Mouse (Mus musculus): Measurements from ENCODE around the gene Prkn. TPM values are rescaled to one million over a fixed set of nuclear protein-coding genes. Genes with fewer than 3 reads are reported as not detected.

The Prkn gene
- polyA plus RNA-seq, 1 experiment: 1.00 TPM

DNA sequence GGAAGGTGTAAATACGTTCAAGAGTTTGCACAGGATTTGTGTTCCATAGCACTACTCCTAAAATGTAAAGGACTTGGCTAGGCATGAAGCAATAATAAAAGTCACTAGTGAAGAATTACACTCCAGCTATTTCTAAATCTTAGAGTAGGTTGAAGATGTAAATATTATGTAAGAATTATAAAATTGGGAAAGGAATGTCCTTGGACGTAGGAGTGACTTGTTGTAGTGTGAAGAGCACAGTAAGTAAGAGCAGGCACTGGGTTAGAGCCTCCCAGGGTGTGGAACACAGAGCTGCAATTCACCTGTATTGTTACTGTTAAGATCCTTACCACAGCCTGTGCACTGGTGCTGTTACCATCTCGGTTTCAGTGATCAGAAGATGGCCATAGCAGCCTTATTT lies 450.0 kb downstream of the Prkn start:
- TF ChIP-seq GATA1 (IDR thresholded peaks at IDR 0.05; ENCODE audit: borderline replicate concordance, low read length) (no peak), FLI1 (IDR thresholded peaks at IDR 0.05; ENCODE audit: low read length) (no peak)
- H3K27me3 ChIP-seq (replicated peaks): no peaks in the 10 kb centered on the region
- H3K4me1 ChIP-seq: no peaks in the 10 kb centered on the region
- no peak overlapping the region for H3K4me3 ChIP-seq (replicated peaks)
- H3K9me3 ChIP-seq: peaks cover 8% of the 10 kb centered on the region
- H3K36me3 ChIP-seq (replicated peaks; ENCODE audit: low read length): no peaks in the 10 kb centered on the region

DNA sequence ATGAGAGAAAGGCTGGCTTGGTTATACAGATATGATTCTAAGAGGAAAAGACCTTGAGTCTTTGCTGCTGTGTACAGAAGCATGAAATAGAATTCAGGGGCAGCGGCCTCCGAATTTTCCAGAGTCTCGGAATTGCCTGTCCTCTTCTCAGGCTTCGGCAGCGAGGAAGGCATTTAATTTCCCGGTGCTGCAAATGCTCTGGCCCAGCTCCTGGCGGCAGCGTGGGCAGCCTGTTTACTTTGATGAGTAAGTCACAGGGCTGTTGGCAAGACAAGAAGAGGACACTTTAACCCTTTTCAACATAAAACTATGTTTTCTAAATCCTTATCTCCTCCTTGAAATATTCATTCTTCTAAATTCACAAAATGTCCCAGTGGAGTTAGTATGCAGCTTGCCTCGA lies 462.9 kb downstream of the Prkn start:
- Histone ChIP-seq H3K27me3 (replicated peaks) (no peaks in the 10 kb centered on the region), H3K36me3 (replicated peaks; ENCODE audit: low read length) (no peaks in the 10 kb centered on the region), H3K9me3 (peaks cover 44% of the 10 kb centered on the region), H3K4me1 (no peaks in the 10 kb centered on the region), H3K4me3 (replicated peaks) (no peak overlapping the region)
- TF ChIP-seq FLI1 (IDR thresholded peaks at IDR 0.05; ENCODE audit: low read length) (no peak), GATA1 (IDR thresholded peaks at IDR 0.05; ENCODE audit: borderline replicate concordance, low read length) (no peak)

DNA sequence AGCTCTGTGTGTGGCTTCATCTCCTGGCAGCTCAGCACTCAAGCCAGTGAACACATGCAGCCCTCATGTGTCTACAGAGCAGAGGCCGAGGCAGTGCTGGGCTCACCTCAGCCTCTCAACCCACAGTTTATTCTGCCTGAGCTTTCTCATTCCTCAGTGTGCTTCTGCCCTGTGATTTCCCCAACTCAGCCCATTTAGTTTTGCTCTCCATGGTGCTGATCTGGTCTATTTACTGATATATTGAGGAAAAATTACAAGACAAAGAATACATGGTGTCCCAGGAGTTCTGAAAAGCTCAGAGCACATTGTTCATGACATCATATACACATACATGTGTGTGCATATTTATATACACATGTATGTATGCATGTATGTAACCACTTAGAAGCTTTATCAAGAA lies 469.7 kb downstream of the Prkn start:
- H3K27me3 ChIP-seq (replicated peaks): no peaks in the 10 kb centered on the region
- H3K4me3 ChIP-seq (replicated peaks): no peak overlapping the region
- TF ChIP-seq FLI1 (IDR thresholded peaks at IDR 0.05; ENCODE audit: low read length) (no peak), GATA1 (IDR thresholded peaks at IDR 0.05; ENCODE audit: borderline replicate concordance, low read length) (no peak)
- no peaks in the 10 kb centered on the region for H3K36me3 ChIP-seq (replicated peaks; ENCODE audit: low read length)
- no peaks in the 10 kb centered on the region for H3K4me1 ChIP-seq
- peaks cover 12% of the 10 kb centered on the region for H3K9me3 ChIP-seq

DNA sequence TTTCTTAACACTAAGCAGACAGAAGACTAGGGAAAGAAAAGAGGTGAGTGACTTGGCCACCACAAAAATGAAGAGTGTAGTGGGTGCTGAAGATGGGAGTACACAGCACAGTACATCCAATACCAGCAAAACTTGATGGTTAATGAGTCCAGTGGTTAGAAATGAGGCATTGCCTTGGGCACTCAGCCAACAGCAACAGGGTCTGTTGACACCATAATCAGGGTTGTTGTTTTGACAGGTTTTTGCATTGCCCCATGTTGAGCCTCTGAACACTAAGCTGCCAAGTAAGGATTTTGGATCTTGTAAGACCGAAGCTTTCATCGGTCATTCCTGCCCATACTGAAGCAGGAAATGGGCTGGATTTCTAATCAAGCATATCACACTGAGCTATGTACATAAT lies 474.0 kb downstream of the Prkn start:
- H3K4me1 ChIP-seq: no peaks in the 10 kb centered on the region
- no peaks in the 10 kb centered on the region for H3K27me3 ChIP-seq (replicated peaks)
- peaks cover 16% of the 10 kb centered on the region for H3K9me3 ChIP-seq
- TF ChIP-seq FLI1 (IDR thresholded peaks at IDR 0.05; ENCODE audit: low read length) (no peak), GATA1 (IDR thresholded peaks at IDR 0.05; ENCODE audit: borderline replicate concordance, low read length) (no peak)
- no peaks in the 10 kb centered on the region for H3K36me3 ChIP-seq (replicated peaks; ENCODE audit: low read length)
- no peak overlapping the region for H3K4me3 ChIP-seq (replicated peaks)

DNA sequence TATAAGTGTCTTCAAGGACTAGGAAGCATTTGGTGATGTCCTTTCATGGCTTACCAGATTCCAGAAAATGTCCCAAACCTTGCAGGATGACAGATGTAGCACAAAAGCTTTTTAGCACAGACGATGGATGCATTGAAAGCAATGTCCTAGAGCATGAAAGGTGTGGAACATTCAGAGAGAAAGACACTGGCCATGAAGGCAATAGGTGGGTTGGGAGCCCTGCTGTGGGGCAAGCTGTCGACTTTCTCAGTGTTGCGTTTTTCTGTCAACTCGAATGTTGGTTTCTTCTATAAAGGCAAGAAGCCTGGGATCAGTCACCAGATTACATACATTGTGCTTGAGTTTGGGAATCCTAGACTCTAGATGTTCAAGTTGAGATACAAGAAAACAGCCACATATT lies 475.5 kb downstream of the Prkn start:
- Histone ChIP-seq H3K4me1 (no peaks in the 10 kb centered on the region), H3K36me3 (replicated peaks; ENCODE audit: low read length) (no peaks in the 10 kb centered on the region), H3K4me3 (replicated peaks) (no peak overlapping the region), H3K27me3 (replicated peaks) (no peaks in the 10 kb centered on the region), H3K9me3 (peaks cover 23% of the 10 kb centered on the region)
- TF ChIP-seq FLI1 (IDR thresholded peaks at IDR 0.05; ENCODE audit: low read length) (no peak), GATA1 (IDR thresholded peaks at IDR 0.05; ENCODE audit: borderline replicate concordance, low read length) (no peak)

DNA sequence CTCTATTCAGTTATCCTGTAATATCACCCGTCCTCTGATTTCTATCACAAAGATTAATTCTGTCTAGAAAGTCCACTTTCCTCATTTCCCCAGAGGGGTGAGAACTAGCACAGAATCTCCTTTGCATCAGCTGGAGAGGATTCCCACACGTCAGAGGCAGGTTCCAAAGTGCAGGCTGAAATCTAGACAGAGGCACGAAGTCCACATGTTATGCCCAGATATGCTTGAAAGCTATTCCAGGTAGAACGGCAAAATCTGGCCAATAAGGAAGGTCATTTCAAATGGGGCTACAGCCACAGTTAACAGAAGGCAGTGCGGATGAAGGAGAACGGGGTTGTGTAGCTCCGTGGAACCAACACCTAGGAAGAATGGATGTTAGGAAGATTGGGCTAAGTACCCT lies 478.8 kb downstream of the Prkn start:
- Histone ChIP-seq H3K4me1 (no peaks in the 10 kb centered on the region), H3K4me3 (replicated peaks) (no peak overlapping the region), H3K27me3 (replicated peaks) (no peaks in the 10 kb centered on the region), H3K9me3 (peaks cover 23% of the 10 kb centered on the region), H3K36me3 (replicated peaks; ENCODE audit: low read length) (no peaks in the 10 kb centered on the region)
- TF ChIP-seq FLI1 (IDR thresholded peaks at IDR 0.05; ENCODE audit: low read length) (no peak), GATA1 (IDR thresholded peaks at IDR 0.05; ENCODE audit: borderline replicate concordance, low read length) (no peak)

DNA sequence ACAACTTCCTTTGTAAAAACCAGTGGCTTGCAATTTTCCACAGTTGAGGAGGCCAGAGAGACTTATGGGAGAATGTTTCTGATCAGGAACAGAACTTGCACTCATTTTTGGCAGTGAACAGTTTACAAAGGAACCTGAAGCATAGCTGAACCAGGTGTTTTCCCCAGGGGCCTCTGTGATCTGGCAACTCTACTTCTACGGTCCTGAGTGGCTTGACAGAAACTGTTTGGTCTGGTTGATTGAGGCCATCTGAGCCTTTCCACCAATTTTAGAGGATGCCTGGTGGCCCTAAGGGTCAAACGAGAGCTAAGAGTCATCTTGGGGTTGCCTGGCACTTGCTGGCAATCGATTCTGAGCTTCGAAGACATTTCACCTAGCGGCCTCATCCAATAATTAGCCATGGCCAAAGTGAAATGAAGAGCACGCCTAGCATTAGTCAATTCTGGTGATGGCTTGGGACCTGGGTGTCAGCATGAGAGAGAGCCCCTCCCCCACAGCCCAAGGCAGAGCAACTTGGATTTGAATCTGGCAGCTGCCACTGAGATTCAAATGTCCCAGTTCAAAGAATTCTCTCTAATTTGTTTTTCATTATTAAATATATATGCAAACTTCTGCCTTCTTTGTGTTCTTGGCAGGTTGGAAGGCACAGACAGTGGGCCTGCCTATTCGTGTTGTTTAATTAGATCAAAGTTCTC lies 479.6 kb downstream of the Prkn start:
- H3K27me3 ChIP-seq (replicated peaks): no peaks in the 10 kb centered on the region
- no peaks in the 10 kb centered on the region for H3K36me3 ChIP-seq (replicated peaks; ENCODE audit: low read length)
- H3K9me3 ChIP-seq: peaks cover 20% of the 10 kb centered on the region
- H3K4me1 ChIP-seq: no peaks in the 10 kb centered on the region
- no peak overlapping the region for H3K4me3 ChIP-seq (replicated peaks)
- no peak for TF ChIP-seq FLI1 (IDR thresholded peaks at IDR 0.05; ENCODE audit: low read length)
- TF ChIP-seq GATA1 (IDR thresholded peaks at IDR 0.05; ENCODE audit: borderline replicate concordance, low read length): no peak

DNA sequence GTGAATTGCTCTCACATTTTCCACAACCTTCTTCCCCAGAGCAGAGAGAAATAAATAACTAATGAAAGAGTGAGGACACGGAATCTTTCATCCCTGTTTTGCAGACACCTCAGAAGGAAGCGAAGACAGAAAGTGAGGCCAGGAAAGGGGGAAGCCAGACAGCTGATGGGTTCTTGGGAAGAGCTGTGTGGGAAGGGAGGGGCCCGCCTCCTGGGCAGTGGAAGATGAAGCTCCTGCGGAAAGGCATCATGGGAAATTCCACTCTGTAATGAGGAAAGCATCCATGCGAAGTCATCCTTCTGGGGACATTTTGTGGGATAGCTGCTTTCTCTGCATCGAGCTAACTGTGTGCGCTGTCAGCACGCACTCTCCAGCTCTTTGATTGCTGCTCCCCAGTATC lies 491.9 kb downstream of the Prkn start:
- Histone ChIP-seq H3K27me3 (replicated peaks) (no peaks in the 10 kb centered on the region), H3K4me1 (no peaks in the 10 kb centered on the region), H3K9me3 (no peaks in the 10 kb centered on the region; the same call in 1 of the 2 replicates), H3K4me3 (replicated peaks) (no peak overlapping the region), H3K36me3 (replicated peaks; ENCODE audit: low read length) (no peaks in the 10 kb centered on the region)
- no peak for TF ChIP-seq GATA1 (IDR thresholded peaks at IDR 0.05; ENCODE audit: borderline replicate concordance, low read length)
- no peak for TF ChIP-seq FLI1 (IDR thresholded peaks at IDR 0.05; ENCODE audit: low read length)

DNA sequence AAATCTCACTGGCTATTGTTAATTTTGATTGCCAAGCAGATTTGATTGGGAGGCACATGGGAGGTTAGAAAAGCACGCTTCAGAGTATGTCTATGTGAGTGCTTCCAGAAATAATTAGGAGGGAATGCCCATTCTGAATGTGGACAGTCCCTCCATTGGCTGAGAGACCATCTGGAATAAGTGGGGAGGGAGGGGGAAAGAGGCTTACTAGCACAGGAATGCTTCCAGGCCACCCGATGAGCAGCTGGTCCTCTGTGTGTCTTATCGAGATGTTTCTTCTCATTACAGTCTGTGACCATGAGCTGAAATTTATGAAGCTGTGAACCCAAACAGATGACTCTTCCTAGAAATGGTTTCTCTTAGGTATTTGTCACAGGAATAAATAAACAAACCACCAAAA lies 493.6 kb downstream of the Prkn start:
- no peaks in the 10 kb centered on the region for H3K4me1 ChIP-seq
- H3K9me3 ChIP-seq: no peaks in the 10 kb centered on the region
- no peaks in the 10 kb centered on the region for H3K36me3 ChIP-seq (replicated peaks; ENCODE audit: low read length)
- no peak for TF ChIP-seq GATA1 (IDR thresholded peaks at IDR 0.05; ENCODE audit: borderline replicate concordance, low read length)
- TF ChIP-seq FLI1 (IDR thresholded peaks at IDR 0.05; ENCODE audit: low read length): no peak
- no peak overlapping the region for H3K4me3 ChIP-seq (replicated peaks)
- no peaks in the 10 kb centered on the region for H3K27me3 ChIP-seq (replicated peaks)

DNA sequence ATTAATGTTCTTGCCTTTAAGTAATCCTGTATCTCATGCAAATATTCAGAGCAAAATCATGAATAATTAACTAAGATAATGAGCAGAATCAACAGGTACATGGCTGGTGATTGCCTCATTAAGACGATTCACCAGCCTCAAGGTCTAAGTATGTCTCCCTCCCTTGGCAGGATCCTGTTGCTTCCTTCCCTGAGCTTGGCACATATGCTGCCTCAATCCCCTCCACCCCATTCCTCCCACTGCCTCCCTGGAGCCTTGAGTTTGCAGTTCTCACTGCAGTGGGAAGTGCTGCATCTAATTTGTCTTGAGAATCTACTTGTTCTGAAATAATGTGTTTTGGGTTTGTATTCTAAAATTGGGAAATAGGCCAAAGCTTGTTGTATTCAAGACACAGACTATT lies 496.0 kb downstream of the Prkn start:
- no peak for TF ChIP-seq FLI1 (IDR thresholded peaks at IDR 0.05; ENCODE audit: low read length)
- TF ChIP-seq GATA1 (IDR thresholded peaks at IDR 0.05; ENCODE audit: borderline replicate concordance, low read length): no peak
- no peak overlapping the region for H3K4me3 ChIP-seq (replicated peaks)
- H3K36me3 ChIP-seq (replicated peaks; ENCODE audit: low read length): no peaks in the 10 kb centered on the region
- H3K9me3 ChIP-seq: no peaks in the 10 kb centered on the region
- no peaks in the 10 kb centered on the region for H3K4me1 ChIP-seq
- no peaks in the 10 kb centered on the region for H3K27me3 ChIP-seq (replicated peaks)
